Mouse (Mus musculus) hindbrain, embryonic 10.5 days (tissue): Measurements from ENCODE around the gene Rbm39. TPM values are rescaled to one million over a fixed set of nuclear protein-coding genes. Genes with fewer than 3 reads are reported as not detected.
A peak's percentile ranks its signal among the peaks of the same experiment; 100 is the strongest.
"Not testable (repeated sequence)": the region's sequence is repeated elsewhere in the genome, so short reads cannot be mapped to it uniquely, and the experiment has no call there.

Source experiments
- DNase-seq: peaks from one replicate; pipeline ENCODE4 v3.0.0-alpha.2; 2017; ENCODE audit warnings: low spot score
- H3K27ac ChIP-seq: fragments of 300-500 bp; sonication (generic); 2 replicates; pipeline ENCODE4 v1.5.1; 2016; ENCODE audit warnings: mild to moderate bottlenecking, moderate library complexity
- H3K27me3 ChIP-seq: fragments of 300-500 bp; sonication (generic); 2 replicates; pipeline ENCODE4 v1.6.1; 2016; ENCODE audit warnings: mild to moderate bottlenecking; ENCODE audit not compliant: poor library complexity, insufficient read depth, severe bottlenecking
- H3K36me3 ChIP-seq: fragments of 300-500 bp; sonication (generic); 2 replicates; pipeline ENCODE4 v1.6.1; 2016; ENCODE audit warnings: mild to moderate bottlenecking, moderate library complexity
- H3K4me1 ChIP-seq: fragments of 300-500 bp; sonication (generic); replicated peaks from 2 replicates; pipeline ENCODE4 v1.6.1; 2016; ENCODE audit warnings: mild to moderate bottlenecking
- H3K4me3 ChIP-seq: fragments of 300-500 bp; sonication (generic); 2 replicates; pipeline ENCODE4 v1.5.1; 2016; ENCODE audit warnings: mild to moderate bottlenecking, moderate library complexity
- H3K9me3 ChIP-seq: fragments of 300-500 bp; sonication (generic); 2 replicates; pipeline ENCODE4 v1.6.1; 2016; ENCODE audit warnings: mild to moderate bottlenecking, moderate library complexity
- WGBS: fragments of 180-500 bp; shearing (Covaris S2); methylation state at CpG from one replicate; pipeline ENCODE4 v1.1.7; 2016; 5-methylcytosine and 5-hydroxymethylcytosine counted together
- polyA plus RNA-seq: library from polyadenylated mRNA; unstranded; fragments of >200 nt; fragmentation: Nextera tagmentation; extraction: Ambion mirVana; gene quantifications from 2 replicates; pipeline ENCODE4 v1.2.1, GENCODE M21; 2016

The Rbm39 gene
- polyA plus RNA-seq, 1 experiment from 2014 or later, result 485 TPM

DNA sequence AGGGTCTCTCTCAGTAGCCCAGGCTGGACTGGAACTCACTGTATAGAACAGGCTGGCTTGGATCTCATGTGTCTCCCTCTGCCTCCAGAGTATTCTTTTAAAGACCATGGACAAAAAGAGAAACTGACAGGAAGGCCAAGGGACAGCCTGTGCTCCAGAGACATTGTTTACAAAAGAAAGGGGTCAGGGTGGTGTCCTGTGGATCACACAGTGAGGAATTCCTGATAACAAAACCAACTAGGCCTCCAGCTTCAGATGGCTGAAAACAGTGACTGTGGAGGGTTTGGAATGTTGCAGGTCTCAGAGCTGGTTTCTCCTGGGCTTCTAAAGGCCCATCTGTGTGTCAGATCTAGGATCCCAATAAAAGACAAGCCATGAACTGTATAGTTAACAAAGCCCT lies 14.5 kb upstream of the Rbm39 start:
- DNase-seq, result no peak
- Histone ChIP-seq H3K4me1 (peaks cover 43% of the 10 kb centered on the region), H3K9me3 (no peaks in the 10 kb centered on the region), H3K27me3 (no peaks in the 10 kb centered on the region), H3K4me3 (no peak overlapping the region), H3K36me3 (peaks cover 11% of the 10 kb centered on the region; the same call in 1 of the 2 replicates), H3K27ac (0 out of 2 replicates have a peak overlapping the region, but pooled peaks have one; percentile 35)

DNA sequence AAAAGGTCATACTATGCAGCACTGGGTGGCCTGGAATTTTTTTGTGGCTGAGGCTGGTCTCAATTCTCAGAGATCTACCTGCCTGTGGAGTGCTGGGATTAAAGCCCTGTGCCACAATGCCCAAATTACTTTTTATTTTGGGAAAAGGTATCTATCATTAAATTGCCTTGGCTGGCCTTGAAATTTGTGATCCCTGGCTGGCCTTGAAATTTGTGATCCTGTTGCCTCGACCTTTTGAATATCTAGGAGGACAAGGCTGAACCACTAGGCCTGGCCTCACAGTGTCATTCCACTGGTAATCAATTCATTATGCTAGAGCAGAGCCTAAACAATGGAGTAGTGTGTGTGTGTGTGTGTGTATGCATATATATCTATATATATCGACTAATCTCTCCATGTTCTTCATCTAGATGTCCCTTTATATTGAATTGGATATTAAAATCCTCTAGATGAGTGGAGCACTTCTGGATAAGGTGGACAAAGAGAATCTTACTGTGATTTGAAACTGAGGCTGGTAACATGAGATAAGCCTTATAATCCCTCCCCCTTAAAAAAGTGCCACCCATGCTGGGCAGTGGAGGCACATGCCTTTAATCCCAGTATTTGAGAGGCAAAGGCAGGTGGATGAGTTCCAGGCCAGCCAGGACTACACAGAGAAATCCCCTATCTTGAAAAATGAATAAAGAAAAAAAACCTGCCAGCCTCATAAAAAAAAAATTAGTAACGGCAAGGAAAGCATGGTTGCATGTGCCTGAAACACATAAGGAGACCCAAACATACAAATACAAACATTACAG lies 13.2 kb upstream of the Rbm39 start:
- Histone ChIP-seq H3K9me3 (no peaks in the 10 kb centered on the region), H3K27me3 (no peaks in the 10 kb centered on the region), H3K4me1 (peaks cover 33% of the 10 kb centered on the region), H3K27ac (no peak overlapping the region), H3K36me3 (0 out of 2 replicates have a peak, but pooled peaks cover under 1% of the 10 kb centered on the region), H3K4me3 (no peak overlapping the region)
- 73% methylated on average over 3 of the region's 3 CpGs for WGBS
- DNase-seq, result no peak

DNA sequence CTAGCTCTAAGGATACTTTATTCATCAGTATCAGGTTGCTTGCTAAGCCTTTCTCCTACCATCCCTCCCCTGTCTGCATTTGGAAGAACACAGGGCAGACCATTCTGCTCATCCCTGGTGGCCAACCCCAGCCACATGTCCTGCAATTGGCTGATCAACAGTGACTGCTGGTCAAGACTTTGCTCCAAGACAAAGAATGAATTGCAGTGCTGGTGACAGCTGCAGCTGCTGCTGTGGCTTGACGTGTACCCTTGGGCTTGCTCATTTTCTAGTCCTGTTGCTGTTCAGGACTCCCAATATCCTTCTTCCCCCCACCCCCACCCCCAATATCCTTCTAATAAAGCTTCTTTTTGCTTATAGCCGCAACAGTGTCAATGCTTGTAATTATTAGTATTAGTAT lies 12.0 kb upstream of the Rbm39 start:
- 90% methylated on average over 2 of the region's 2 CpGs for WGBS
- H3K27ac ChIP-seq, result no peak overlapping the region
- no peaks in the 10 kb centered on the region for H3K9me3 ChIP-seq
- H3K4me1 ChIP-seq, result peaks cover 23% of the 10 kb centered on the region
- DNase-seq, result no peak
- no peaks in the 10 kb centered on the region for H3K27me3 ChIP-seq
- H3K4me3 ChIP-seq, result no peak overlapping the region
- H3K36me3 ChIP-seq, result no peaks in the 10 kb centered on the region

DNA sequence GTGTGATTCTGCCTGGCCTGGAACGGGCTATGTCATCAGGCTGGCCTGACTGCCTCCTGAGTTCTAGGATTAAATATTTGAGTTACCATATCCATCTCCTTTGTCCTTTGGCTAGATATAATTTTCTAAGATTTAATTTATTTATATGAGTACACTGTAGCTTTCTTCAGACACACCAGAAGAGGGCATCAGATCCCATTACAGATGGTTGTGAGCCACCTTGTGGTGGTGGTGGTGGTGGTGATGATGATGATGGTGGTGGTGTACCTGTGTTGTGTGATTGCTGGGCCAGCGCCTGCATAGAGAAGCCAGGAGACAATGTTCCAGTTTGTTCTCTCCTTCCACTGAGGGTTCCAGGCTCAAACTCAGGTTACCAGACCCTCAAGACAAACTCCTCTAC lies 11.5 kb upstream of the Rbm39 start:
- Histone ChIP-seq H3K4me3 (no peak overlapping the region), H3K9me3 (no peaks in the 10 kb centered on the region), H3K27ac (no peak overlapping the region), H3K27me3 (no peaks in the 10 kb centered on the region), H3K4me1 (peaks cover 20% of the 10 kb centered on the region), H3K36me3 (no peaks in the 10 kb centered on the region)
- WGBS, result 93% methylated on average over 2 of the region's 2 CpGs
- DNase-seq, result no peak

DNA sequence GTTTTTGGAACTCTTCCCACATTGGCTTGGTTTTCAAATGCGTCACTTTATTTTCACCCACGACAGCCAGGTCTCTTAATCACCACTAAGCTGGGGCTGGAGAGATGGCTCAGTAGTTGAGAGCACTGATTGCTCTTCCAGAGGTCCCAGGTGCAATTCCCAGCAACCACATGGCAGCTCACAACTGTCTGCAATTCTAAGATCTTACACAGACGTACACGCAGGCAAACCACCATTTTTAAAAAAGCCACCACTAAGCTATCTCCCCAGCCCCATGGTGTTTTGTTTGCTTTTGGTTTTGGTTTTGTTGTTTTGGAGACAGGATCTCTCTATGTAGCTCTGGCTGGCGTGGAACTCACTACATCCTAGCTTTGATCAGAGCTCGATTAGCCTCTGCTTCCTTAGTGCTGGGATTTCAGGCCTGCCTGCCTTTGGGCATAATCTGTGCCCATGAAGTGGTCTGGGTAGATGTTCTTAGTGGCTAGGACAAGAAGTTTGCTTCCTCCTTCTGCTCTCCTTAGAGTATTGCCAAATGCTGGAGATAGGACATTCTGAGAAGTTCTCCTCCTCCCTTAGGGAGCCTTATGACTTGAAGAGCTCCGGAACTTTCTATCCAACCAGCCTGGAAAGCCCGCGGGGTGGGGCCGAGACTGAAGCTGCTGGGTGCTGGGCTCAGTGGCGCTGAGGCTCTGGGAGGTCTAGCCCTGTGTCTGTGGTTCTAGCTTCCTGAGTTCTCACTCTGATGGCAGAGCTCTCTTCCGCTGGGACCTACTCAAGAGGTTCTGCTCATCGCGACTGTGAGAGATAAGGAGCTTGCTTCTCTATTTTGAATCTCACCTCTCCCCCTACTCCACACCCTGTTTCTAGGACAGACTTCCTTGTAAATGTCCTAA lies 10.2 kb upstream of the Rbm39 start:
- Histone ChIP-seq H3K9me3 (no peaks in the 10 kb centered on the region), H3K4me1 (peaks cover 7% of the 10 kb centered on the region; the same call in 1 of the 2 replicates), H3K27ac (no peak overlapping the region), H3K36me3 (no peaks in the 10 kb centered on the region), H3K4me3 (no peak overlapping the region), H3K27me3 (no peaks in the 10 kb centered on the region)
- 85% methylated on average over 14 of the region's 14 CpGs for WGBS
- no peak for DNase-seq

DNA sequence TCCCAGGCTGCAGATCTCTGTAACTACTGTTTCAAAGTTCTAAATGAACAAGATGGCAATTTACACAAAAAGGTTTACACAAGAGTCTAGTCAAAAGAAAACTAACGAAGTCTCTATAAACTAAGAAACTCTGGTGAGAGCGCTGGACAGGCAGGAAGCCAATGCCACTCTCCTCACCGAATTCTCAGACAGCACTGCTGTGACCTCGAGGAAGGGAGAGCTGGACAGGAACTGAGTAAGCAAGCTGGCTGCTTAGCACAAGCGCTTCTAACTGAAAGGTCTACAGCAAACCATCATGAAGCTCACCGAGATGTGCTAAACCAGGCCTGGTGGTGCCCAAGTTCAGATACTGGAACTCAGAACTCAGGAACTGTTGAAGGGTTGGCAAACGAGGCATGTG lies 9.2 kb upstream of the Rbm39 start:
- H3K36me3 ChIP-seq, H3K9me3 ChIP-seq, H3K27me3 ChIP-seq, H3K4me3 ChIP-seq, DNase-seq, H3K27ac ChIP-seq, H3K4me1 ChIP-seq: not testable (repeated sequence)
- WGBS, result 89% methylated on average over 7 of the region's 7 CpGs

DNA sequence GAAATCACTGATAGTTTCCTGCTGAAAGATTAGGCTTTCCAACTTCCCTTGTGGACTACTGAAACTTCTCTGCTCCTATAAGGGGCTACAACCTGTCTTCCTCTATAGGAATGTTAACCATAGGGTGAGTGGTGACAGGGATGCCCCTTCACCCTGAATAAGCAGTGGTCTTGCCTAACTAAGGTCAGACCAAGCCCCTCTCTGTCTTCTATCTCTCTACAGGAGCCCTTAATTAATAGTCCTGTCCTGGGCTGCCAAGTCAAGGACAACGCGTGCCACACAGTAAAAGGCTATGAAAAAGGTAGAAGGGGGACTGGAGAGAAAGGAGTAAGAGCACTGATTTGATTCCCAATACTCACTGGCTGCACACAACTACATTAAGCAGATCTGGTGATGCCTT lies 1.6 kb upstream of the Rbm39 start:
- no peaks in the 10 kb centered on the region for H3K9me3 ChIP-seq
- no peak overlapping the region; the same call in 1 of the 2 replicates for H3K4me3 ChIP-seq
- H3K27me3 ChIP-seq, result no peaks in the 10 kb centered on the region
- H3K4me1 ChIP-seq, result peaks cover 33% of the 10 kb centered on the region
- no peak for DNase-seq
- H3K27ac ChIP-seq, result no peak overlapping the region
- 76% methylated on average over 2 of the region's 2 CpGs for WGBS
- peaks cover 28% of the 10 kb centered on the region for H3K36me3 ChIP-seq

DNA sequence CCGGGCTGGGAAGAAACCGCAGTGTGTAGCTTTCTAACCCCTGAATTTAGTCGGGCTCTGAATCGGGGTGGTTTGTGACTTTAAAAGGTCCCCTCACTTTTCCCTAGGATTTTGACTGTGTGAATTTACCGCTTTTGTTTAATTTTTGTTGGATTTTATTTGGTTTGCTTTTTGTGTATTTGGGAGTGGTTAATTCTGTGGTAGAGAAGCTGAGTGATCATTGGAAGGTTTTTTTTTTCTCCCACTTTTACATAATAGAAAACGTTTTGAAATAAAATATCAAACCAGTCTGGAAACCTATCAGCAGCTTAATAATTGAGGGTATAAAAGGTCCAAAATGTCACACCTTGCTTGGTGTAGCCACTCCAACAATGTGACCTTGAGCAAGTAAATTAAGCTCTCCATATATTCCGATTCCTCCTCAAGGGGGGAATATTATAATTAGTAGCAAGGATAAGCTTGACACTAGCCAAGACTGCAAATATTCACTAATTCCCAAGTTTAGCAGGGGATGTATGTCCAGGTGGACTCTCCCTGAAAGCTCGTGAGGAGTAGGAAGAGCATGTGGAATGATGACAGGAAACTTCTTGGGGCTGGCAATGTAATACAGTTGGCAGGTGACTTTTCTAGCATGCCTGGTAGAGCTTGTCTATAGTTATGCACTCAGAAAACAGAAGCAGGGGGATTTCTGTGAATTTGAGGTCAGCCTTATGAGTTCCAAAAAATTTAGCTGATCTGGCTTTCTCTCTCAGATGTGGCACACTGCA lies 969 bp upstream of the Rbm39 start:
- no peak for DNase-seq
- Histone ChIP-seq H3K4me1 (peaks cover 36% of the 10 kb centered on the region), H3K27ac (peak overlapping the region; percentile 100), H3K4me3 (peak overlapping the region; percentile 89), H3K9me3 (no peaks in the 10 kb centered on the region), H3K36me3 (peaks cover 33% of the 10 kb centered on the region), H3K27me3 (no peaks in the 10 kb centered on the region)
- WGBS, result 22% methylated on average over 8 of the region's 8 CpGs

DNA sequence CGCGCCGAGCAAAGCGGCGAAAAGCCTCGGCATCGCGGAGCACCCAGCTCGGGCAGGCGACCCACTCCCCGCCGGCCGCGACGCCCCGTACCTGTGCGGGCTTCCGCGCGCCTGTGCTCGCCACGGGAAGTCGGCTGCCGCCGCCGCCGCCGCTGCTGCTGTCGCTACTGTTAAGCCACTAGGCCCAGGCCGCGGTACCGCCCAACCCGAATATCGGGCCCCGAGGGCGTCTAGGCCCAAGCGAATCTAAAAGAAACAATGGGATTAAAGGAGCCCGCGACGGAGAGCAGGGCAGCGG lies 293 bp downstream of the Rbm39 start:
- Histone ChIP-seq H3K27ac (peak overlapping the region; percentile 100), H3K27me3 (no peaks in the 10 kb centered on the region), H3K9me3 (no peaks in the 10 kb centered on the region), H3K4me3 (peak overlapping the region; percentile 89), H3K4me1 (peaks cover 40% of the 10 kb centered on the region), H3K36me3 (peaks cover 46% of the 10 kb centered on the region)
- no peak for DNase-seq
- WGBS, result under 1% methylated on average over 41 of the region's 41 CpGs

DNA sequence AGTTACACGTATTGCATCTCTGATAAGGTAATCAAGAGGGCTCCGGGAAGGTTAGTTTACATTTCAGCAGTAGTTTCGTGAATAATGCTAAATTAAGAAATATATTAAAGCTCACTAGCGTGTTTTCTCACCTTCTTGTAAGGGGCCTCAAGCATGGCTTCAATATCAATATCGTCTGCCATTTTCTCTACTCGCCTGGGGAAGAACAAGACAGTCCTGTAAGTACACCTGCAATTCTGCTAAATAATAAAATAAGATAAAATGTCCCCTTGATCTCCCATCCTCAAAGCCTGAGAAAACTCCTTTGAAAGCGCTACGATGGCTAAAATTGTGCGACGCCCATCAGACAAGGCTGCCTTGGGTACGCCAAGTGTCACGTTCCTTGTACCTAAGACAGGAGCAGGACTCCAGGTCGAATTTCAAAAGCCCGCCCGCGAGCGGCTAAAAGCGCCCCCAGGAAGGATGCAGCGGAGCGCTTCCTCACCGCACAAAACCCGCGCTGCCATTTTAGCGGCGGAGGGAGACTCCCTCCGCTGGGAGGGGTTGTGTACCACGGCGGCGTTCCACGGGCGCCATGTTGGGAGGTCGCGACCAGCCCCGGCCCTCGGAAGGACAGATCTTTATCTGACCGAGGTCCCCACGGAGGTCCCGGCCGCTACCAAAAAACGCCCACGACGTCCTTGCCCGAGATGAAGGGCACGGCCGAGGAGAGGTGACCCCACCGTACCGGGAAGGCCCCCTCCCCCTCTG lies 817 bp downstream of the Rbm39 start:
- no peaks in the 10 kb centered on the region for H3K9me3 ChIP-seq
- peak overlapping the region; percentile 100 for H3K27ac ChIP-seq
- H3K4me1 ChIP-seq, result peaks cover 40% of the 10 kb centered on the region
- DNase-seq, result peak; percentile 80
- WGBS, result 2% methylated on average over 47 of the region's 47 CpGs
- peaks cover 51% of the 10 kb centered on the region for H3K36me3 ChIP-seq
- H3K4me3 ChIP-seq, result peak overlapping the region; percentile 89
- H3K27me3 ChIP-seq, result no peaks in the 10 kb centered on the region

DNA sequence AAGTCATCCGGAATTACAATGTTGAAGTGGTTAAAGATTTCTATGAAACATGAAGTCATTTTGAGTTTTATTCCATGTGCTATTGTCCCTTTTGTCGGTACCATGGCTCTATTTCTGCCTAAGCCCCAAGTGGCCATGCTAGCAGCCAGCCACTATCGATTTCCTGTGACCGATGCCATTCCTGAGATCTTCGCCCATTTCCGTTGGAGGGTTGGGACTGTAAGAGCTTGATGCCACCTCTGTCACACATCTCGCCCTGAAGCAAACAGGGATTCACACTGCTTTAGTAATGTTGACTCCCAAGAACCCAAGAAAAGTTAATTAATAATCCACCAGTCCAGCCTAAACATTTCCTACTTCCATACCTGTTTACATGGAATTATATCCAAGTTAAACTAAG lies 2.4 kb downstream of the Rbm39 start:
- no peak for DNase-seq
- Histone ChIP-seq H3K4me1 (peaks cover 40% of the 10 kb centered on the region), H3K36me3 (peaks cover 67% of the 10 kb centered on the region), H3K27ac (no peak overlapping the region), H3K27me3 (no peaks in the 10 kb centered on the region), H3K4me3 (peak overlapping the region; percentile 89), H3K9me3 (no peaks in the 10 kb centered on the region)
- 88% methylated on average over 7 of the region's 7 CpGs for WGBS

DNA sequence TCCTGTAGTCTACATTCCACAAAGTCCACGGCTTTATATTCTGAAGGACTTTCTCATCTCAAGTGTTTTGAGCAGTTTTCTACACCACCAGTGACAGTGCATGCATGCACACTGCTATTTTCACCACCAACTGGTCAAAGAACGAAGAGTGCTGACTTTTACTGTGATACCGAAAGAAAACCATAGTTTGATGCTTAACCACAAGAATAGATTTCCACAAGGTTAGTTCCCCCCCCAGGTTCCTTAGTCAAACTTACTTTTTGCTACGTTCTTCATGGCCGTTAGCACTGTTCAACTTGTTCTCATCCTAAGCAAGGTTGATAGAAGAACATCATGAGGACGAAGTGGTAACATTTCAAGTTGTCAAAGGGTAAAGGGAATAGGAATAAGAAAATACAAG lies 3.0 kb downstream of the Rbm39 start:
- Histone ChIP-seq H3K27me3 (no peaks in the 10 kb centered on the region), H3K36me3 (peaks cover 73% of the 10 kb centered on the region), H3K4me1 (peaks cover 40% of the 10 kb centered on the region), H3K27ac (no peak overlapping the region), H3K9me3 (no peaks in the 10 kb centered on the region), H3K4me3 (no peak overlapping the region; the same call in 1 of the 2 replicates)
- DNase-seq, result no peak
- 90% methylated on average over 6 of the region's 6 CpGs for WGBS
